Mouse (Mus musculus) granulocyte monocyte progenitor cell, adult 5-6 weeks (primary cell): ENCODE results near the gene Sept10. TPM values are rescaled to one million over a fixed set of nuclear protein-coding genes. Genes with fewer than 3 reads are reported as not detected.

Source experiments
- total RNA-seq, 2 experiments: library from RNA; stranded (forward) in 1 of 2; stranded (reverse) in 1 of 2; fragments of 200-712, 200-1000 nt in 1 of 2; fragments of >200 nt in 1 of 2; fragmentation: Nextera tagmentation in 1 of 2; gene quantifications; 2 replicates each; pipeline ENCODE4 v1.2.3; 2014 to 2017

The Sept10 gene
- total RNA-seq, 2 experiments from 2014 or later = 7.7 to 11.6 TPM

Other genes with a start within 250 kb of the Sept10 start
- gene Sowahc, start 106 bp upstream of the Sept10 start, total RNA-seq (2014; fragmentation: Nextera tagmentation) = 6.9 and 8.1 TPM in 2 replicates
- 17.2 and 19.6 TPM in 2 replicates for gene Sowahc, start 106 bp upstream of the Sept10 start, total RNA-seq (2017)
- gene P4ha1, start 101.4 kb upstream of the Sept10 start, total RNA-seq (2014; fragmentation: Nextera tagmentation) = 18.4 and 23.4 TPM in 2 replicates
- gene P4ha1, start 101.4 kb upstream of the Sept10 start, total RNA-seq (2017) = 40.1 and 46.9 TPM in 2 replicates
- 26.0 and 66.7 TPM in 2 replicates for gene Gm10273, start 173.8 kb upstream of the Sept10 start, total RNA-seq (2014; fragmentation: Nextera tagmentation)
- 104 TPM in 2 replicates for gene Gm10273, start 173.8 kb upstream of the Sept10 start, total RNA-seq (2017)
- not detected in 2 replicates for gene Pla2g12b, start 181.8 kb upstream of the Sept10 start, total RNA-seq (2014; fragmentation: Nextera tagmentation)
- not detected in 2 replicates for gene Pla2g12b, start 181.8 kb upstream of the Sept10 start, total RNA-seq (2017)
- gene Oit3, start 219.9 kb upstream of the Sept10 start, total RNA-seq (2014; fragmentation: Nextera tagmentation) = 1.8 TPM in 1 of 2 replicates, not detected in the other
- gene Oit3, start 219.9 kb upstream of the Sept10 start, total RNA-seq (2017) = not detected in 2 replicates